8 mouse cellular contexts compared by ENCODE assay signal in genomic region chr4:135987714-135988113, GRCm38 (mm10). TPM values are rescaled to one million over a fixed set of nuclear protein-coding genes. Genes with fewer than 3 reads are reported as not detected.
DNase-seq lines count a peak whose midpoint lies in the region; ATAC-seq and TF ChIP-seq lines count a peak whose summit lies in the region.

No protein-coding gene starts in this region.

- TF ChIP-seq CTCF in C2C12 (IDR thresholded peaks at IDR 0.05; ENCODE audit: control insufficient read depth, insufficient read depth, insufficient read length): no peak

- peaks cover 13% of the 10 kb centered on the region for H3K79me3 ChIP-seq in C2C12 (ENCODE audit: low read depth)

- no peak for ATAC-seq in erythroblast, adult 5-6 weeks (replicated peaks; ENCODE audit: low FRiP score, poor library complexity, severe bottlenecking)
- ATAC-seq in forebrain, embryonic 11.5 days (replicated peaks; ENCODE audit: low FRiP score): no peak
- no peak for ATAC-seq in liver, embryonic 11.5 days (replicated peaks; ENCODE audit: low FRiP score)

- intact Hi-C loops in left cerebral cortex, postnatal 14 days (cut with DNase I): no loop called here

- peak overlapping the region; percentile 64; the same call in 1 of the 2 replicates for H3K4me2 ChIP-seq in forebrain, embryonic 11.5 days (ENCODE audit: low read depth, low read length, severe bottlenecking)
- H3K4me2 ChIP-seq in liver, embryonic 11.5 days: peak overlapping the region; percentile 87

- peaks cover 36% of the 10 kb centered on the region for H3K36me3 ChIP-seq in erythroblast, embryonic 14.5 days (ENCODE audit: control insufficient read depth)
- peaks cover 21% of the 10 kb centered on the region for H3K36me3 ChIP-seq in C2C12 (ENCODE audit: control insufficient read depth, insufficient read depth)
- no peaks in the 10 kb centered on the region; the same call in 1 of the 2 replicates for H3K36me3 ChIP-seq in forebrain, embryonic 11.5 days (ENCODE audit: control insufficient read depth, insufficient read depth, low read length)
- H3K36me3 ChIP-seq in liver, embryonic 11.5 days (ENCODE audit: control insufficient read depth, insufficient read depth, low read length): peaks cover 14% of the 10 kb centered on the region

- peaks cover 20% of the 10 kb centered on the region for H3K79me2 ChIP-seq in C2C12 (ENCODE audit: control insufficient read depth, insufficient read depth)

- H3K9ac ChIP-seq in forebrain, embryonic 11.5 days (ENCODE audit: low read length): peak overlapping the region; percentile 91
- peak overlapping the region; percentile 99 for H3K9ac ChIP-seq in liver, embryonic 11.5 days (ENCODE audit: low read depth, low read length)

- H3K27me3 ChIP-seq in erythroblast, embryonic 14.5 days (ENCODE audit: control insufficient read depth): no peaks in the 10 kb centered on the region
- no peaks in the 10 kb centered on the region for H3K27me3 ChIP-seq in C2C12 (ENCODE audit: control insufficient read depth, insufficient read depth, insufficient read length)
- H3K27me3 ChIP-seq in forebrain, embryonic 11.5 days (ENCODE audit: control insufficient read depth, insufficient read depth, low read length): no peaks in the 10 kb centered on the region
- H3K27me3 ChIP-seq in liver, embryonic 11.5 days (replicated peaks; ENCODE audit: control insufficient read depth, insufficient read depth, low read length): no peaks in the 10 kb centered on the region

- H3K9me3 ChIP-seq in erythroblast, embryonic 14.5 days (ENCODE audit: control insufficient read depth, low read length): peaks cover 5% of the 10 kb centered on the region
- no peaks in the 10 kb centered on the region for H3K9me3 ChIP-seq in forebrain, embryonic 11.5 days (ENCODE audit: control insufficient read depth, low read length)
- H3K9me3 ChIP-seq in liver, embryonic 11.5 days (ENCODE audit: control insufficient read depth, low read length): no peaks in the 10 kb centered on the region

- peak overlapping the region; percentile 100 for H3K4me3 ChIP-seq in erythroblast, embryonic 14.5 days (replicated peaks)
- no peak overlapping the region for H3K4me3 ChIP-seq in C2C12 (ENCODE audit: insufficient read depth, poor library complexity, severe bottlenecking)
- peak overlapping the region; percentile 90 for H3K4me3 ChIP-seq in forebrain, embryonic 11.5 days (ENCODE audit: low read depth, low read length)
- peak overlapping the region; percentile 77 for H3K4me3 ChIP-seq in liver, embryonic 11.5 days (ENCODE audit: low read depth, low read length)

- H3K4me1 ChIP-seq in erythroblast, embryonic 14.5 days (ENCODE audit: control insufficient read depth): peaks cover 54% of the 10 kb centered on the region
- H3K4me1 ChIP-seq in forebrain, embryonic 11.5 days (replicated peaks; ENCODE audit: control insufficient read depth, insufficient read depth, low read length): peaks cover 8% of the 10 kb centered on the region
- H3K4me1 ChIP-seq in liver, embryonic 11.5 days (replicated peaks; ENCODE audit: control insufficient read depth, insufficient read depth, low read length): peaks cover 21% of the 10 kb centered on the region

- no peak overlapping the region for H3K27ac ChIP-seq in forebrain, embryonic 11.5 days (ENCODE audit: low read depth, low read length)
- peak overlapping the region; percentile 85 for H3K27ac ChIP-seq in liver, embryonic 11.5 days (ENCODE audit: low read depth, low read length)

- DNase-seq in forebrain, embryonic 11.5 days (ENCODE audit: low spot score): no peak
- DNase-seq in liver, embryonic 11.5 days (ENCODE audit: low spot score): no peak
- DNase-seq in thymus, postnatal 36 days: no peak
- no peak for DNase-seq in adrenal gland, postnatal 25 days
- no peak for DNase-seq in left cerebral cortex, postnatal 14 days (ENCODE audit: low spot score in 2 of 2)

- peak overlapping the region; percentile 24 for H3ac ChIP-seq in C2C12 (ENCODE audit: control insufficient read depth, insufficient read length, low read depth)

- 67% methylated on average over 9 of the region's 9 CpGs for WGBS in forebrain, embryonic 11.5 days
- 68% methylated on average over 9 of the region's 9 CpGs for WGBS in liver, embryonic 11.5 days

TF ChIP-seq in C2C12, 6 proteins besides CTCF, POLR2A, EP300 and RAD21:
- no peak for TF ChIP-seq MYOG (IDR thresholded peaks at IDR 0.05; ENCODE audit: control insufficient read depth, extremely low read depth, insufficient read length)
- no peak for TF ChIP-seq MAX (IDR thresholded peaks at IDR 0.05)
- TF ChIP-seq FOSL1 (IDR thresholded peaks at IDR 0.05; ENCODE audit: insufficient read depth, low read length, poor library complexity, severe bottlenecking): no peak
- TF ChIP-seq MYOD1 (IDR thresholded peaks at IDR 0.05; ENCODE audit: control insufficient read depth, insufficient read length, low read depth): no peak
- no peak for TF ChIP-seq USF1 (IDR thresholded peaks at IDR 0.05; ENCODE audit: low read depth)
- TF ChIP-seq CEBPB (IDR thresholded peaks at IDR 0.05; ENCODE audit: low read depth): no peak

RNA-seq across cellular contexts. Expression of gene Pithd1, which starts 0.7 kb away (rescaled TPM):
- polyA plus RNA-seq in erythroblast, embryonic 14.5 days (2012): 16.8 and 28.3 TPM in 2 replicates
- 24.4 and 34.5 TPM in 2 replicates for total RNA-seq in erythroblast, adult 5-6 weeks (2015; ENCODE audit: low replicate concordance)
- total RNA-seq in erythroblast, adult 5-6 weeks (2017; ENCODE audit: low replicate concordance): 72.0 and 131 TPM in 2 replicates
- polyA plus RNA-seq in C2C12 (2012; fragmentation: generic; extraction: Trizol): 45.1 TPM
- 64.9 and 67.6 TPM in 2 replicates for polyA plus RNA-seq in forebrain, embryonic 11.5 days (2014; fragmentation: Nextera tagmentation; extraction: Ambion mirVana)
- polyA plus RNA-seq in liver, embryonic 11.5 days (2014; fragmentation: Nextera tagmentation; extraction: Ambion mirVana): 96.9 and 106 TPM in 2 replicates
- 30.8 and 33.2 TPM in 2 replicates for total RNA-seq in adrenal gland, postnatal 25 days (2021)
- total RNA-seq in left cerebral cortex, postnatal 14 days (2021): 10 to 100 TPM; 71.5 to 72.5 TPM

RNA-seq across cellular contexts. Expression of gene Lypla2, which starts 15.3 kb away (rescaled TPM):
- polyA plus RNA-seq in erythroblast, embryonic 14.5 days (2012): 13.4 and 14.0 TPM in 2 replicates
- 14.6 and 25.2 TPM in 2 replicates for total RNA-seq in erythroblast, adult 5-6 weeks (2015; ENCODE audit: low replicate concordance)
- total RNA-seq in erythroblast, adult 5-6 weeks (2017; ENCODE audit: low replicate concordance): 4.5 and 6.1 TPM in 2 replicates
- polyA plus RNA-seq in C2C12 (2012; fragmentation: generic; extraction: Trizol): 70.1 TPM
- 169 and 178 TPM in 2 replicates for polyA plus RNA-seq in forebrain, embryonic 11.5 days (2014; fragmentation: Nextera tagmentation; extraction: Ambion mirVana)
- 104 and 106 TPM in 2 replicates for polyA plus RNA-seq in liver, embryonic 11.5 days (2014; fragmentation: Nextera tagmentation; extraction: Ambion mirVana)
- total RNA-seq in adrenal gland, postnatal 25 days (2021): 66.4 and 74.3 TPM in 2 replicates
- total RNA-seq in left cerebral cortex, postnatal 14 days (2021): 10 to 100 TPM; 82.2 to 91.6 TPM

RNA-seq across cellular contexts. Expression of gene Gale, which starts 24.2 kb away (rescaled TPM):
- polyA plus RNA-seq in erythroblast, embryonic 14.5 days (2012): 3.9 and 5.3 TPM in 2 replicates
- total RNA-seq in erythroblast, adult 5-6 weeks (2015; ENCODE audit: low replicate concordance): 2.3 and 7.9 TPM in 2 replicates
- total RNA-seq in erythroblast, adult 5-6 weeks (2017; ENCODE audit: low replicate concordance): 2.3 and 4.2 TPM in 2 replicates
- 50.7 TPM for polyA plus RNA-seq in C2C12 (2012; fragmentation: generic; extraction: Trizol)
- 29.9 and 32.5 TPM in 2 replicates for polyA plus RNA-seq in forebrain, embryonic 11.5 days (2014; fragmentation: Nextera tagmentation; extraction: Ambion mirVana)
- 47.7 and 49.8 TPM in 2 replicates for polyA plus RNA-seq in liver, embryonic 11.5 days (2014; fragmentation: Nextera tagmentation; extraction: Ambion mirVana)
- 13.0 and 15.7 TPM in 2 replicates for total RNA-seq in adrenal gland, postnatal 25 days (2021)
- total RNA-seq in left cerebral cortex, postnatal 14 days (2021): 10 to 100 TPM; 26.2 to 31.6 TPM

RNA-seq across cellular contexts. Expression of gene Eloa, which starts 33.8 kb away (rescaled TPM):
- 0.98 and 1.5 TPM in 2 replicates for polyA plus RNA-seq in erythroblast, embryonic 14.5 days (2012)
- total RNA-seq in erythroblast, adult 5-6 weeks (2015; ENCODE audit: low replicate concordance): 35.7 and 44.5 TPM in 2 replicates
- 40.0 and 53.8 TPM in 2 replicates for total RNA-seq in erythroblast, adult 5-6 weeks (2017; ENCODE audit: low replicate concordance)
- polyA plus RNA-seq in C2C12 (2012; fragmentation: generic; extraction: Trizol): 18.4 TPM
- polyA plus RNA-seq in forebrain, embryonic 11.5 days (2014; fragmentation: Nextera tagmentation; extraction: Ambion mirVana): 41.0 and 43.9 TPM in 2 replicates
- 48.6 and 51.6 TPM in 2 replicates for polyA plus RNA-seq in liver, embryonic 11.5 days (2014; fragmentation: Nextera tagmentation; extraction: Ambion mirVana)
- 40.8 and 42.3 TPM in 2 replicates for total RNA-seq in adrenal gland, postnatal 25 days (2021)
- 10 to 100 TPM; 27.6 to 28.2 TPM for total RNA-seq in left cerebral cortex, postnatal 14 days (2021)

RNA-seq across cellular contexts. Expression of gene Hmgcl, which starts 41.5 kb away (rescaled TPM):
- polyA plus RNA-seq in erythroblast, embryonic 14.5 days (2012): 4.9 and 5.7 TPM in 2 replicates
- total RNA-seq in erythroblast, adult 5-6 weeks (2015; ENCODE audit: low replicate concordance): 17.3 and 45.4 TPM in 2 replicates
- total RNA-seq in erythroblast, adult 5-6 weeks (2017; ENCODE audit: low replicate concordance): 15.6 and 15.8 TPM in 2 replicates
- 24.3 TPM for polyA plus RNA-seq in C2C12 (2012; fragmentation: generic; extraction: Trizol)
- polyA plus RNA-seq in forebrain, embryonic 11.5 days (2014; fragmentation: Nextera tagmentation; extraction: Ambion mirVana): 55.9 and 59.9 TPM in 2 replicates
- 97.1 and 104 TPM in 2 replicates for polyA plus RNA-seq in liver, embryonic 11.5 days (2014; fragmentation: Nextera tagmentation; extraction: Ambion mirVana)
- total RNA-seq in adrenal gland, postnatal 25 days (2021): 52.6 and 57.3 TPM in 2 replicates
- 10 to 100 TPM; 28.3 to 30.9 TPM for total RNA-seq in left cerebral cortex, postnatal 14 days (2021)
